In the genomic region with DNA sequence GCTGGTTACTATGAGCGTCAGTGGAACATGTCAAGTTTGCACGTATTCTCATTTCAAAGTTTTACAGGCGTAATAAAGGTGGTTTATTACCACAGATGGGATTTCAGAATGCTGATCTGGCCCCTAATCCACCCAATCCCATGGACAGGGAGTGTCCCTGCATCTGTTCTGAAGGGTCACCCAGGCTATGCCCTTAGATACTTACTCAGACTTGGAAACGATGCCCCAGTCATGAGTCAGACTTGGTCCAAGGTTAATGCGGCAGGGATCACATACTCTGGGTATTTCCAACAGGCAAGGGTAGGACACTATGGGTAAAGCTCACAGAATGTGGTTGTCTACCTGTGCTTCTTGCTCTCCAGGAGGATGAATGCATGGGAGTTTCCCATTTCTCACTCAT, we compare ENCODE assay signal across 24 mouse cellular contexts.
DNase-seq lines count a peak whose midpoint lies in the region; ATAC-seq and TF ChIP-seq lines count a peak whose summit lies in the region.
"Had no signal": no experiment of that assay in that cellular context is flagged by ENCODE, and none has a peak within 500 bp of the region (broad histone marks: within the 10 kb centered on the region; RNA-seq: fewer than 3 reads in every experiment).

No protein-coding gene starts in this region.

- DNase-seq in adrenal gland, postnatal 10 days: peak; percentile 50
- DNase-seq in kidney, postnatal 14 days: no peak
- no peak for DNase-seq in thymus, postnatal 25 days
- DNase-seq: cerebellum, adult 2 months; cerebellum, postnatal 14 days; heart, postnatal 36 days; kidney, adult 18-20 months; kidney, postnatal 25 days; left cerebral cortex, postnatal 4 days; liver, postnatal 0 days; lung, postnatal 36 days; right cerebral cortex, postnatal 4 days had no signal

- H3K79me3 ChIP-seq in C2C12 (ENCODE audit: low read depth): no peaks in the 10 kb centered on the region

- no peak overlapping the region for H3K9ac ChIP-seq in intestine, embryonic 16.5 days (ENCODE audit: low read depth, low read length)
- H3K9ac ChIP-seq in hindbrain, embryonic 16.5 days (ENCODE audit: low read depth, low read length): no peak overlapping the region
- H3K9ac ChIP-seq: hindbrain, embryonic 12.5 days; liver, embryonic 12.5 days; liver, postnatal 0 days; midbrain, embryonic 12.5 days; neural tube, embryonic 13.5 days had no signal

- TF ChIP-seq CTCF in C2C12 (IDR thresholded peaks at IDR 0.05; ENCODE audit: control insufficient read depth, insufficient read depth, insufficient read length): no peak

- H3K9me3 ChIP-seq in intestine, embryonic 16.5 days (ENCODE audit: control insufficient read depth, low read length): no peaks in the 10 kb centered on the region
- H3K9me3 ChIP-seq in hindbrain, embryonic 16.5 days (ENCODE audit: control insufficient read depth, low read length): no peaks in the 10 kb centered on the region
- H3K9me3 ChIP-seq: hindbrain, embryonic 12.5 days; liver, embryonic 12.5 days; megakaryocyte, embryonic 14.5 days; midbrain, embryonic 12.5 days; neural tube, embryonic 13.5 days had no signal

- H3K4me1 ChIP-seq in intestine, embryonic 16.5 days (ENCODE audit: control insufficient read depth, insufficient read depth, low read length): peaks cover 19% of the 10 kb centered on the region
- no peaks in the 10 kb centered on the region for H3K4me1 ChIP-seq in hindbrain, embryonic 16.5 days (ENCODE audit: control insufficient read depth, insufficient read depth, low read depth, low read length)

- peak; percentile 89 for ATAC-seq in intestine, embryonic 16.5 days
- ATAC-seq in hindbrain, embryonic 16.5 days: no peak
- ATAC-seq: forebrain, embryonic 16.5 days; liver, embryonic 12.5 days; liver, postnatal 0 days; Patski had no signal

- H3K27ac ChIP-seq in intestine, embryonic 16.5 days (ENCODE audit: low read length): peak overlapping the region; percentile 75
- no peak overlapping the region for H3K27ac ChIP-seq in hindbrain, embryonic 16.5 days (ENCODE audit: low read depth, low read length)
- H3K27ac ChIP-seq: hindbrain, embryonic 12.5 days; liver, embryonic 12.5 days; midbrain, embryonic 12.5 days; neural tube, embryonic 13.5 days had no signal

- no peaks in the 10 kb centered on the region for H3K36me3 ChIP-seq in C2C12 (ENCODE audit: control insufficient read depth, insufficient read depth)
- no peaks in the 10 kb centered on the region for H3K36me3 ChIP-seq in intestine, embryonic 16.5 days (ENCODE audit: control insufficient read depth, insufficient read depth, low read length)
- H3K36me3 ChIP-seq in hindbrain, embryonic 16.5 days (ENCODE audit: control insufficient read depth, insufficient read depth, low read length): no peaks in the 10 kb centered on the region
- H3K36me3 ChIP-seq: hindbrain, embryonic 12.5 days; liver, embryonic 12.5 days; midbrain, embryonic 12.5 days; neural tube, embryonic 13.5 days had no signal

- no peak overlapping the region for H3K4me3 ChIP-seq in C2C12 (ENCODE audit: insufficient read depth, poor library complexity, severe bottlenecking)
- H3K4me3 ChIP-seq in intestine, embryonic 16.5 days (ENCODE audit: low read length): no peak overlapping the region
- H3K4me3 ChIP-seq in hindbrain, embryonic 16.5 days (ENCODE audit: low read length): no peak overlapping the region
- H3K4me3 ChIP-seq: erythroblast, embryonic 14.5 days; hindbrain, embryonic 12.5 days; liver, embryonic 12.5 days; megakaryocyte, embryonic 14.5 days; midbrain, embryonic 12.5 days; neural tube, embryonic 13.5 days had no signal

- no peaks in the 10 kb centered on the region for H3K27me3 ChIP-seq in C2C12 (ENCODE audit: control insufficient read depth, insufficient read depth, insufficient read length)
- no peaks in the 10 kb centered on the region for H3K27me3 ChIP-seq in intestine, embryonic 16.5 days (replicated peaks; ENCODE audit: control insufficient read depth, insufficient read depth, low read length)
- no peaks in the 10 kb centered on the region for H3K27me3 ChIP-seq in hindbrain, embryonic 16.5 days (replicated peaks; ENCODE audit: control insufficient read depth, insufficient read depth, low read length)
- H3K27me3 ChIP-seq: hindbrain, embryonic 12.5 days; liver, embryonic 12.5 days; midbrain, embryonic 12.5 days; neural tube, embryonic 13.5 days; Patski had no signal

- no peak overlapping the region for H3K4me2 ChIP-seq in intestine, embryonic 16.5 days (ENCODE audit: low read depth, low read length)
- no peak overlapping the region for H3K4me2 ChIP-seq in hindbrain, embryonic 16.5 days (ENCODE audit: low read length)
- H3K4me2 ChIP-seq: heart, embryonic 11.5 days; hindbrain, embryonic 12.5 days; liver, embryonic 12.5 days; midbrain, embryonic 12.5 days; neural tube, embryonic 13.5 days had no signal

- no peaks in the 10 kb centered on the region for H3K79me2 ChIP-seq in C2C12 (ENCODE audit: control insufficient read depth, insufficient read depth)

- no peak overlapping the region for H3ac ChIP-seq in C2C12 (ENCODE audit: control insufficient read depth, insufficient read length, low read depth)

- WGBS in intestine, embryonic 16.5 days: 69% methylated on average over 5 of the region's 5 CpGs
- 94% methylated on average over 5 of the region's 5 CpGs for WGBS in hindbrain, embryonic 16.5 days

TF ChIP-seq in C2C12, 6 proteins besides CTCF, POLR2A, EP300 and RAD21:
- TF ChIP-seq MAX (IDR thresholded peaks at IDR 0.05) (no peak), MYOD1 (IDR thresholded peaks at IDR 0.05; ENCODE audit: control insufficient read depth, insufficient read length, low read depth) (peak; percentile 94), FOSL1 (IDR thresholded peaks at IDR 0.05; ENCODE audit: insufficient read depth, low read length, poor library complexity, severe bottlenecking) (peak; percentile 37)
